Comparison of ENCODE assay signal across 21 mouse cellular contexts in the genomic region with DNA sequence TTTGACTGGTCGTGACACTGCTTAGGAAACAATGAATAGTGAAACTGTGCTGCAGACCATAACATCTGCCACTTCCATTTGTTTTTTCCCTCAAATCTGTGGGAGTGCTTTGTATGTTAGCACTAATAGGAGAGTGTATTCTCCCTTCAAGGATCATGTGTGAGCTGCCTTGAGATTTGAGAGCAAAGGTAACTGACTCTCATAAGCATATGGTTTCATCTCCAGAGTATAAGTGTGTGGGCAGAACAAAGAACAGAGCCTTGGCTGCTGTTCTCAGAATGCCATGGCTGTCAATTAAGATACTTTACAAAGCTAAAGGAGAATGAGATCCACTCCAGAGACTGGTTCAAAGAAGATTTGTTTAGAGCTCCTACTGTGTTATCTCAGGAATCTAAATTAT.
A peak's percentile ranks its signal among the peaks of the same experiment; 100 is the strongest.
DNase-seq lines count a peak whose midpoint lies in the region; ATAC-seq and TF ChIP-seq lines count a peak whose summit lies in the region.
"Had no signal": no experiment of that assay in that cellular context is flagged by ENCODE, and none has a peak within 500 bp of the region (broad histone marks: within the 10 kb centered on the region; RNA-seq: fewer than 3 reads in every experiment).

No protein-coding gene starts in this region.

- no peaks in the 10 kb centered on the region for H3K9me3 ChIP-seq in hindbrain, embryonic 13.5 days
- H3K9me3 ChIP-seq in hindbrain, embryonic 11.5 days (ENCODE audit: control insufficient read depth, low read length), result no peaks in the 10 kb centered on the region
- H3K9me3 ChIP-seq in midbrain, embryonic 13.5 days, result no peaks in the 10 kb centered on the region; the same call in 1 of the 2 replicates
- H3K9me3 ChIP-seq in midbrain, embryonic 11.5 days (ENCODE audit: control insufficient read depth, low read length), result no peaks in the 10 kb centered on the region
- H3K9me3 ChIP-seq: embryonic facial prominence, embryonic 15.5 days; forebrain, embryonic 15.5 days; heart, embryonic 15.5 days; hindbrain, embryonic 12.5 days had no signal

- H3K4me3 ChIP-seq in hindbrain, embryonic 13.5 days, result no peak overlapping the region
- H3K4me3 ChIP-seq in hindbrain, embryonic 11.5 days (ENCODE audit: low read depth, low read length), result no peak overlapping the region
- H3K4me3 ChIP-seq in midbrain, embryonic 13.5 days (replicated peaks), result no peak overlapping the region
- no peak overlapping the region for H3K4me3 ChIP-seq in midbrain, embryonic 11.5 days (ENCODE audit: low read depth, low read length)
- H3K4me3 ChIP-seq in cortical plate, adult 2 months (ENCODE audit: insufficient read depth, low read length), result no peak overlapping the region
- H3K4me3 ChIP-seq: embryonic facial prominence, embryonic 15.5 days; forebrain, embryonic 15.5 days; heart, adult 2 months; heart, embryonic 15.5 days; hindbrain, embryonic 12.5 days had no signal

- no peak for TF ChIP-seq CTCF in cortical plate, adult 2 months (IDR thresholded peaks at IDR 0.05; ENCODE audit: extremely low read depth, insufficient read depth, low read length)

- H3K9ac ChIP-seq in hindbrain, embryonic 13.5 days, result no peak overlapping the region
- H3K9ac ChIP-seq in hindbrain, embryonic 11.5 days (ENCODE audit: low read depth, low read length), result no peak overlapping the region
- H3K9ac ChIP-seq in midbrain, embryonic 13.5 days (replicated peaks), result no peak overlapping the region
- H3K9ac ChIP-seq in midbrain, embryonic 11.5 days (ENCODE audit: low read length), result no peak overlapping the region
- H3K9ac ChIP-seq: embryonic facial prominence, embryonic 15.5 days; forebrain, embryonic 15.5 days; heart, embryonic 15.5 days; hindbrain, embryonic 12.5 days had no signal

- H3K4me2 ChIP-seq in hindbrain, embryonic 13.5 days, result no peak overlapping the region
- no peak overlapping the region for H3K4me2 ChIP-seq in hindbrain, embryonic 11.5 days (replicated peaks; ENCODE audit: low read depth, low read length)
- no peak overlapping the region for H3K4me2 ChIP-seq in midbrain, embryonic 13.5 days (replicated peaks)
- no peak overlapping the region for H3K4me2 ChIP-seq in midbrain, embryonic 11.5 days
- H3K4me2 ChIP-seq: embryonic facial prominence, embryonic 15.5 days; forebrain, embryonic 15.5 days; heart, embryonic 11.5 days; heart, embryonic 15.5 days; hindbrain, embryonic 12.5 days had no signal

- no peak for TF ChIP-seq POLR2A in cortical plate, adult 2 months (IDR thresholded peaks at IDR 0.05; ENCODE audit: extremely low read depth, insufficient read depth, low read length)

- 0 out of 2 replicates have a peak overlapping the region, but pooled peaks have one; percentile 42 for H3K27ac ChIP-seq in hindbrain, embryonic 13.5 days
- H3K27ac ChIP-seq in hindbrain, embryonic 11.5 days (ENCODE audit: low read depth, low read length), result no peak overlapping the region
- H3K27ac ChIP-seq in midbrain, embryonic 13.5 days, result no peak overlapping the region
- H3K27ac ChIP-seq in midbrain, embryonic 11.5 days (ENCODE audit: low read depth, low read length), result no peak overlapping the region
- peak overlapping the region; percentile 81 for H3K27ac ChIP-seq in cortical plate, adult 2 months (ENCODE audit: insufficient read depth, low read length)
- H3K27ac ChIP-seq: embryonic facial prominence, embryonic 15.5 days; forebrain, embryonic 15.5 days; heart, adult 2 months; heart, embryonic 15.5 days; hindbrain, embryonic 12.5 days; hindbrain, postnatal 0 days had no signal

- DNase-seq in hindbrain, embryonic 11.5 days (ENCODE audit: low spot score), result no peak
- DNase-seq in midbrain, embryonic 11.5 days (ENCODE audit: low spot score, missing footprints), result no peak
- peak; percentile 57 for DNase-seq in Muller cell, postnatal 12 days (ENCODE audit: inconsistent ontology term)
- no peak for DNase-seq in thymus, postnatal 10 days (ENCODE audit: low spot score in 2 of 2)
- no peak for DNase-seq in yolk sac, embryonic 10.5 days (ENCODE audit: low spot score)
- DNase-seq: adrenal gland, adult 8-10 months; adrenal gland, postnatal 36 days; cerebellum, adult 11-12 months; cerebellum, postnatal 25 days; gastrocnemius, postnatal 14 days; heart, adult 2 months had no signal

- H3K4me1 ChIP-seq in hindbrain, embryonic 13.5 days (replicated peaks), result peaks cover 3% of the 10 kb centered on the region
- H3K4me1 ChIP-seq in hindbrain, embryonic 11.5 days (replicated peaks; ENCODE audit: control insufficient read depth, insufficient read depth, low read length), result no peaks in the 10 kb centered on the region
- H3K4me1 ChIP-seq in midbrain, embryonic 13.5 days (replicated peaks), result peaks cover 7% of the 10 kb centered on the region
- H3K4me1 ChIP-seq in midbrain, embryonic 11.5 days (ENCODE audit: control insufficient read depth, insufficient read depth, low read length), result no peaks in the 10 kb centered on the region; the same call in 1 of the 2 replicates
- H3K4me1 ChIP-seq in cortical plate, adult 2 months (ENCODE audit: control insufficient read depth, insufficient read depth, low read length), result peaks cover 6% of the 10 kb centered on the region
- H3K4me1 ChIP-seq: embryonic facial prominence, embryonic 15.5 days; forebrain, embryonic 15.5 days; heart, embryonic 15.5 days; hindbrain, embryonic 12.5 days had no signal

- H3K27me3 ChIP-seq in hindbrain, embryonic 13.5 days, result no peaks in the 10 kb centered on the region
- H3K27me3 ChIP-seq in hindbrain, embryonic 11.5 days (ENCODE audit: control insufficient read depth, insufficient read depth, low read length), result no peaks in the 10 kb centered on the region
- no peaks in the 10 kb centered on the region for H3K27me3 ChIP-seq in midbrain, embryonic 13.5 days
- no peaks in the 10 kb centered on the region for H3K27me3 ChIP-seq in midbrain, embryonic 11.5 days (ENCODE audit: control insufficient read depth, insufficient read depth, low read length)
- H3K27me3 ChIP-seq: CH12.LX; embryonic facial prominence, embryonic 15.5 days; forebrain, embryonic 15.5 days; heart, embryonic 15.5 days; hindbrain, embryonic 12.5 days had no signal

- 65% methylated on average over 1 of the region's 1 CpGs for WGBS in hindbrain, embryonic 13.5 days
- 67% methylated on average over 1 of the region's 1 CpGs for WGBS in hindbrain, embryonic 11.5 days
- 53% methylated on average over 1 of the region's 1 CpGs for WGBS in midbrain, embryonic 13.5 days
- 61% methylated on average over 1 of the region's 1 CpGs for WGBS in midbrain, embryonic 11.5 days

- ATAC-seq in hindbrain, embryonic 13.5 days (ENCODE audit: low FRiP score), result no peak
- ATAC-seq in hindbrain, embryonic 11.5 days (ENCODE audit: low FRiP score), result no peak
- 0 out of 2 replicates have a peak, but pooled peaks have one; percentile 45 for ATAC-seq in midbrain, embryonic 13.5 days
- ATAC-seq in midbrain, embryonic 11.5 days (ENCODE audit: low FRiP score), result no peak; the same call in 1 of the 2 replicates
- ATAC-seq: forebrain, embryonic 15.5 days; hindbrain, postnatal 0 days had no signal

- no peaks in the 10 kb centered on the region for H3K36me3 ChIP-seq in hindbrain, embryonic 13.5 days
- H3K36me3 ChIP-seq in hindbrain, embryonic 11.5 days (ENCODE audit: control insufficient read depth, insufficient read depth, low read length), result no peaks in the 10 kb centered on the region
- no peaks in the 10 kb centered on the region for H3K36me3 ChIP-seq in midbrain, embryonic 13.5 days
- no peaks in the 10 kb centered on the region for H3K36me3 ChIP-seq in midbrain, embryonic 11.5 days (ENCODE audit: control insufficient read depth, insufficient read depth, low read length)
- H3K36me3 ChIP-seq: embryonic facial prominence, embryonic 15.5 days; forebrain, embryonic 15.5 days; heart, embryonic 15.5 days; hindbrain, embryonic 12.5 days had no signal

Comparison
In these comparisons a context has a peak if more than half of its experiments do, and no peak if none do; other contexts are left out.
1. H3K27ac ChIP-seq: peak in hindbrain, embryonic 13.5 days (single experiment) and cortical plate, adult 2 months (single experiment); none in hindbrain, embryonic 11.5 days (single experiment), midbrain, embryonic 13.5 days (single experiment) and midbrain, embryonic 11.5 days (single experiment).